Mouse (Mus musculus) G1E (cell line): Measurements from ENCODE around the gene Psmd5. TPM values are rescaled to one million over a fixed set of nuclear protein-coding genes. Genes with fewer than 3 reads are reported as not detected.
A peak's percentile ranks its signal among the peaks of the same experiment; 100 is the strongest.
"Not testable (repeated sequence)": the region's sequence is repeated elsewhere in the genome, so short reads cannot be mapped to it uniquely, and the experiment has no call there.

ENCODE experiments used
- ATAC-seq: 2 replicates; pipeline ENCODE4 v1.8.0; 2016; ENCODE audit warnings: mild to moderate bottlenecking; ENCODE audit not compliant: insufficient number of reproducible peaks, poor library complexity, low FRiP score, severe bottlenecking; ENCODE audit errors: extremely low read depth
- DNase-seq: peaks from one replicate; pipeline ENCODE4 v3.0.0; 2012; ENCODE audit warnings: low spot score
- H3K27me3 ChIP-seq: 2 replicates; pipeline ENCODE4 v1.6.1; 2012; ENCODE audit warnings: mild to moderate bottlenecking, low read length, inconsistent platforms; ENCODE audit not compliant: insufficient read depth
- H3K36me3 ChIP-seq: replicated peaks from 2 replicates; pipeline ENCODE3; 2012; ENCODE audit warnings: mild to moderate bottlenecking, inconsistent platforms
- H3K4me1 ChIP-seq: 2 replicates; pipeline ENCODE4 v1.6.1; 2012; ENCODE audit warnings: low read depth, low read length, inconsistent platforms, mixed read lengths; ENCODE audit not compliant: insufficient read depth
- H3K4me3 ChIP-seq: 2 replicates; pipeline ENCODE4 v1.5.1; 2012; ENCODE audit warnings: low read depth, mild to moderate bottlenecking, inconsistent platforms, low read length, moderate library complexity, mixed read lengths
- H3K9me3 ChIP-seq: replicated peaks from 2 replicates; pipeline ENCODE4 v1.6.1; 2012; ENCODE audit warnings: inconsistent platforms
- CTCF ChIP-seq: IDR thresholded peaks from 2 replicates; pipeline ENCODE4 v1.5.1; 2012; ENCODE audit warnings: low read depth, low read length, inconsistent platforms, mixed read lengths
- GATA1 ChIP-seq: IDR thresholded peaks from 2 replicates; pipeline ENCODE4 v1.6.1; 2012; ENCODE audit warnings: borderline replicate concordance, low read length, inconsistent platforms, mixed read lengths
- GATA2 ChIP-seq: IDR thresholded peaks from 2 replicates; pipeline ENCODE4 v1.6.1; 2012; ENCODE audit warnings: low read depth, low read length, inconsistent platforms, borderline replicate concordance
- POLR2AphosphoS5 ChIP-seq: IDR thresholded peaks from 2 replicates; pipeline ENCODE4 v1.6.1; 2012; ENCODE audit warnings: low read depth, low read length, inconsistent platforms; ENCODE audit not compliant: insufficient replicate concordance
- TAL1 ChIP-seq: conservative IDR thresholded peaks from 2 replicates; pipeline ENCODE4 v1.6.1; 2012; ENCODE audit warnings: low read depth, low read length, inconsistent platforms, mixed read lengths
- polyA plus RNA-seq: library from polyadenylated mRNA; stranded (reverse); fragments of >175 nt; gene quantifications from 2 replicates; pipeline ENCODE4 v1.2.3, GENCODE M21; 2012
- total RNA-seq, 2 experiments: library from RNA; stranded (forward) in 1 of 2; stranded (reverse) in 1 of 2; fragments of 200-1000 nt in 1 of 2; fragments of >200 nt in 1 of 2; fragmentation: Nextera tagmentation in 1 of 2; gene quantifications; 2 replicates each; pipeline ENCODE4 v1.2.3; 2014 to 2017

Psmd5 gene
- total and polyA plus RNA-seq, 3 experiments = 12.0 to 76.4 (median 44.7) TPM

- Histone ChIP-seq H3K4me3 (peak overlapping the region; percentile 79), H3K36me3 (peaks cover 42% of the 10 kb centered on the region), H3K27me3 (no peaks in the 10 kb centered on the region), H3K4me1 (peaks cover 63% of the 10 kb centered on the region), H3K9me3 (no peaks in the 10 kb centered on the region)
- DNase-seq = no peak
- no peak for ATAC-seq
- TF ChIP-seq POLR2AphosphoS5 = no peak
- no peak for TF ChIP-seq GATA2
- no peak for TF ChIP-seq TAL1
- TF ChIP-seq GATA1 = no peak
- no peak for TF ChIP-seq CTCF
These were observed 71.0 kb downstream of the Psmd5 start for GRCm38 (mm10) chr2:34803746-34804145.

- Histone ChIP-seq H3K4me1 (peaks cover 63% of the 10 kb centered on the region), H3K36me3 (peaks cover 40% of the 10 kb centered on the region), H3K4me3 (peak overlapping the region; percentile 79)
- DNase-seq, H3K27me3 ChIP-seq, H3K9me3 ChIP-seq: not testable (repeated sequence)
- ATAC-seq = peak; percentile 35; the same call in 1 of the 2 replicates
These were observed 72.1 kb downstream of the Psmd5 start for GRCm38 (mm10) chr2:34802565-34803245.

GRCm38 (mm10) chr2:34801516-34802482 is 73.0 kb downstream of the Psmd5 start:
- Histone ChIP-seq H3K27me3 (no peaks in the 10 kb centered on the region), H3K36me3 (peaks cover 40% of the 10 kb centered on the region), H3K9me3 (no peaks in the 10 kb centered on the region), H3K4me3 (peak overlapping the region; percentile 79), H3K4me1 (peaks cover 57% of the 10 kb centered on the region)
- DNase-seq = peak; percentile 85
- ATAC-seq = peak; percentile 85
- TF ChIP-seq GATA2 = no peak
- TF ChIP-seq TAL1 = no peak
- TF ChIP-seq GATA1 = no peak
- TF ChIP-seq POLR2AphosphoS5 = no peak
- TF ChIP-seq CTCF = no peak

- no peak for DNase-seq
- Histone ChIP-seq H3K9me3 (no peaks in the 10 kb centered on the region), H3K36me3 (peaks cover 40% of the 10 kb centered on the region), H3K27me3 (no peaks in the 10 kb centered on the region), H3K4me1 (peaks cover 45% of the 10 kb centered on the region), H3K4me3 (peak overlapping the region; percentile 87; the same call in 1 of the 2 replicates)
- no peak for ATAC-seq
- TF ChIP-seq CTCF (no peak), POLR2AphosphoS5 (no peak), TAL1 (no peak), GATA2 (no peak), GATA1 (no peak)
These were observed 74.4 kb downstream of the Psmd5 start for GRCm38 (mm10) chr2:34800371-34800770.

Other genes with a start within 250 kb of the Psmd5 start
- 89.2 and 102 TPM in 2 replicates for gene Gapvd1, start 119.7 kb downstream of the Psmd5 start, total RNA-seq (2014; fragmentation: Nextera tagmentation)
- 83.0 and 95.0 TPM in 2 replicates for gene Gapvd1, start 119.7 kb downstream of the Psmd5 start, total RNA-seq (2017)
- gene Gapvd1, start 119.7 kb downstream of the Psmd5 start, polyA plus RNA-seq = 16.6 and 23.5 TPM in 2 replicates
- gene Hspa5, start 103.0 kb downstream of the Psmd5 start, total RNA-seq (2014; fragmentation: Nextera tagmentation) = 117 and 127 TPM in 2 replicates
- 337 and 367 TPM in 2 replicates for gene Hspa5, start 103.0 kb downstream of the Psmd5 start, total RNA-seq (2017)
- 48.4 and 59.2 TPM in 2 replicates for gene Hspa5, start 103.0 kb downstream of the Psmd5 start, polyA plus RNA-seq
- gene Rabepk, start 75.1 kb downstream of the Psmd5 start, total RNA-seq (2014; fragmentation: Nextera tagmentation) = 16.0 and 21.1 TPM in 2 replicates
- gene Rabepk, start 75.1 kb downstream of the Psmd5 start, total RNA-seq (2017) = 31.8 and 36.9 TPM in 2 replicates
- gene Rabepk, start 75.1 kb downstream of the Psmd5 start, polyA plus RNA-seq = 9.1 and 11.6 TPM in 2 replicates
- 60.0 and 74.7 TPM in 2 replicates for gene Fbxw2, start 48.7 kb downstream of the Psmd5 start, total RNA-seq (2014; fragmentation: Nextera tagmentation)
- 99.5 and 104 TPM in 2 replicates for gene Fbxw2, start 48.7 kb downstream of the Psmd5 start, total RNA-seq (2017)
- gene Fbxw2, start 48.7 kb downstream of the Psmd5 start, polyA plus RNA-seq = 22.7 and 26.1 TPM in 2 replicates
- gene Gm34653, start 42.0 kb downstream of the Psmd5 start, total RNA-seq (2014; fragmentation: Nextera tagmentation) = 0.58 TPM in 1 of 2 replicates, not detected in the other
- 0.38 and 0.46 TPM in 2 replicates for gene Gm34653, start 42.0 kb downstream of the Psmd5 start, total RNA-seq (2017)
- not detected in 2 replicates for gene Gm34653, start 42.0 kb downstream of the Psmd5 start, polyA plus RNA-seq
- not detected in 2 replicates for gene Cutal, start 572 bp downstream of the Psmd5 start, total RNA-seq (2014; fragmentation: Nextera tagmentation)
- 0.06 TPM in 1 of 2 replicates, not detected in the other for gene Cutal, start 572 bp downstream of the Psmd5 start, total RNA-seq (2017)
- 0.02 TPM in 1 of 2 replicates, not detected in the other for gene Cutal, start 572 bp downstream of the Psmd5 start, polyA plus RNA-seq
- gene Phf19, start 39.1 kb upstream of the Psmd5 start, total RNA-seq (2014; fragmentation: Nextera tagmentation) = not detected in 2 replicates
- 0.52 and 0.66 TPM in 2 replicates for gene Phf19, start 39.1 kb upstream of the Psmd5 start, total RNA-seq (2017)
- 0.01 and 0.02 TPM in 2 replicates for gene Phf19, start 39.1 kb upstream of the Psmd5 start, polyA plus RNA-seq
- not detected in 2 replicates for gene Traf1, start 86.8 kb upstream of the Psmd5 start, total RNA-seq (2014; fragmentation: Nextera tagmentation)
- gene Traf1, start 86.8 kb upstream of the Psmd5 start, total RNA-seq (2017) = 0.12 and 0.27 TPM in 2 replicates
- gene Traf1, start 86.8 kb upstream of the Psmd5 start, polyA plus RNA-seq = not detected in 2 replicates
- not detected in 2 replicates for gene Hc, start 186.5 kb upstream of the Psmd5 start, total RNA-seq (2014; fragmentation: Nextera tagmentation)
- gene Hc, start 186.5 kb upstream of the Psmd5 start, total RNA-seq (2017) = 0.22 and 0.23 TPM in 2 replicates
- gene Hc, start 186.5 kb upstream of the Psmd5 start, polyA plus RNA-seq = not detected in 2 replicates
- gene AI182371, start 226.6 kb upstream of the Psmd5 start, total RNA-seq (2014; fragmentation: Nextera tagmentation) = 3.0 and 3.6 TPM in 2 replicates
- 1.6 and 2.3 TPM in 2 replicates for gene AI182371, start 226.6 kb upstream of the Psmd5 start, total RNA-seq (2017)
- gene AI182371, start 226.6 kb upstream of the Psmd5 start, polyA plus RNA-seq = 0.07 and 0.08 TPM in 2 replicates
- gene Cntrl, start 234.5 kb upstream of the Psmd5 start, total RNA-seq (2014; fragmentation: Nextera tagmentation) = 86.1 and 93.5 TPM in 2 replicates
- 62.7 and 70.5 TPM in 2 replicates for gene Cntrl, start 234.5 kb upstream of the Psmd5 start, total RNA-seq (2017)
- gene Cntrl, start 234.5 kb upstream of the Psmd5 start, polyA plus RNA-seq = 11.0 and 13.7 TPM in 2 replicates